Mouse (Mus musculus) liver, embryonic 11.5 days (tissue): ENCODE measurements around the gene Celf2. TPM values are rescaled to one million over a fixed set of nuclear protein-coding genes. Genes with fewer than 3 reads are reported as not detected.

Experiments
- ATAC-seq: fragments of 200-750 bp; cut with Nextera tagmentation; replicated peaks from 2 replicates; pipeline ENCODE4 v1.8.0; 2017; ENCODE audit warnings: moderate number of reproducible peaks, mild to moderate bottlenecking, moderate TSS enrichment, moderate library complexity; ENCODE audit not compliant: low FRiP score
- DNase-seq: peaks from one replicate; pipeline ENCODE4 v3.0.0-alpha.2; 2017; ENCODE audit warnings: low spot score
- H3K27ac ChIP-seq: fragments of 300-500 bp; sonication (generic); 2 replicates; pipeline ENCODE4 v1.5.1; 2014; ENCODE audit warnings: mild to moderate bottlenecking, low read depth, low read length, control low read depth
- H3K27me3 ChIP-seq: fragments of 300-500 bp; sonication (generic); replicated peaks from 2 replicates; pipeline ENCODE4 v1.6.1; 2014; ENCODE audit warnings: low read length, mixed read lengths; ENCODE audit not compliant: control insufficient read depth, insufficient read depth
- H3K36me3 ChIP-seq: fragments of 300-500 bp; sonication (generic); 2 replicates; pipeline ENCODE4 v1.6.1; 2014; ENCODE audit warnings: mild to moderate bottlenecking, low read length, moderate library complexity, mixed read lengths; ENCODE audit not compliant: control insufficient read depth, insufficient read depth
- H3K4me1 ChIP-seq: fragments of 300-500 bp; sonication (generic); replicated peaks from 2 replicates; pipeline ENCODE4 v1.6.1; 2014; ENCODE audit warnings: low read length, mixed read lengths; ENCODE audit not compliant: control insufficient read depth, insufficient read depth
- H3K4me2 ChIP-seq: fragments of 300-500 bp; sonication (generic); 2 replicates; pipeline ENCODE4 v1.6.1; 2014; ENCODE audit warnings: mild to moderate bottlenecking, control low read depth, moderate library complexity
- H3K4me3 ChIP-seq: fragments of 300-500 bp; sonication (generic); 2 replicates; pipeline ENCODE4 v1.5.1; 2014; ENCODE audit warnings: low read depth, low read length, control low read depth
- H3K9ac ChIP-seq: fragments of 300-500 bp; sonication (generic); 2 replicates; pipeline ENCODE4 v1.6.1; 2014; ENCODE audit warnings: low read depth, low read length, control low read depth
- H3K9me3 ChIP-seq: fragments of 300-500 bp; sonication (generic); 2 replicates; pipeline ENCODE4 v1.6.1; 2016; ENCODE audit warnings: low read length, inconsistent platforms, mixed read lengths; ENCODE audit not compliant: control insufficient read depth
- WGBS: fragments of 180-500 bp; shearing (Covaris S2); extraction: QIAGEN DNeasy Blood & Tissue Kit; methylation state at CpG from one replicate; pipeline ENCODE4 v1.1.7; 2014; 5-methylcytosine and 5-hydroxymethylcytosine counted together
- polyA plus RNA-seq: library from polyadenylated mRNA; unstranded; fragments of >200 nt; fragmentation: Nextera tagmentation; extraction: Ambion mirVana; gene quantifications from 2 replicates; pipeline ENCODE4 v1.2.1, GENCODE M21; 2014

Celf2 gene
- polyA plus RNA-seq, 1 experiment from 2014 or later, result 21.1 TPM

DNA sequence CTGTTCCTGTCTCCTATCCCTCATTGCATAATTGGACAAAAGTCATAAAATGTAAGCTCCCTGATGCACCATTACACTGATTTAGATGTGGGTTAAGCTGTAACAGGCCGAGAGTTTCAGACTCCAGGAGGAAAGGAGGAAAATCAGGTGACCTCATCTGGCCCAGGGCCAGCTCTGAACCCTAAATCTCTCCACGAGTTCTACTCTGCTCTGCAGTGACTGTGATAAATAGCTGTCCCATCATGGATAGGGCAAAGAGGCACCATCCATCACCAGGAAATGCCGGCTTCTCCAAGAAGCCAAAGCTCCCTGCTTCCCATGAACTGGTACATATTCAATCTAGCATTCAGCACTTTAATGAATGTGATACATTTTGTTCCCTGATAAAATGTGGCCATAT lies 439.9 kb downstream of the Celf2 start:
- ATAC-seq, result no peak
- DNase-seq, result no peak

DNA sequence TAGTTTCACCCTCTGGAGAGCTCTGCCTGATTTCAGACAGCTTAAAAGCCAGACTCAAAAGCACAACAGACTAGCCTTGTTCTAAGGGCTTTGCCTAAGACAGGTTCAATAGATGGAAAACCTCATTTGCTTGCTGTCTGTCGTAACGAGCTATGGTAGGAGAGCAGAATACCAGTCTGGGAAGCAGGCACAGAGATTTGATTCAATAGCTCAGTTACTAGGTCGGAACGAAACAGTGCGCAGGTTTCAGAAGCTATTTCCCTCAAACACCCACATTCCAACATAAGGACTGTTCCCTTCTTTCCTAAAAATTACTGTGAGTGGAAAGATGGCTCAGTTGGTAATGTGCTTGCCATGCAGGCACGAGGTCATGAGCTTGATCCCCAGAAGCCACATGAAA lies 441.1 kb downstream of the Celf2 start:
- H3K9ac ChIP-seq, result no peak overlapping the region
- H3K27ac ChIP-seq, result no peak overlapping the region
- no peak overlapping the region for H3K4me3 ChIP-seq
- no peaks in the 10 kb centered on the region for H3K4me1 ChIP-seq
- ATAC-seq, result no peak
- no peaks in the 10 kb centered on the region for H3K27me3 ChIP-seq
- no peaks in the 10 kb centered on the region for H3K9me3 ChIP-seq
- no peak overlapping the region for H3K4me2 ChIP-seq
- WGBS, result 81% methylated on average over 6 of the region's 6 CpGs
- no peaks in the 10 kb centered on the region for H3K36me3 ChIP-seq
- DNase-seq, result no peak

More for the DNA sequence above, 439.9 kb downstream of the Celf2 start:
- no peaks in the 10 kb centered on the region for H3K4me1 ChIP-seq
- WGBS, result 44% methylated on average over 3 of the region's 3 CpGs
- no peak overlapping the region for H3K27ac ChIP-seq
- no peaks in the 10 kb centered on the region for H3K36me3 ChIP-seq
- H3K9me3 ChIP-seq, result no peaks in the 10 kb centered on the region
- no peak overlapping the region for H3K4me3 ChIP-seq
- no peak overlapping the region for H3K4me2 ChIP-seq
- H3K9ac ChIP-seq, result no peak overlapping the region
- no peaks in the 10 kb centered on the region for H3K27me3 ChIP-seq

- Histone ChIP-seq H3K27ac (no peak overlapping the region), H3K27me3 (no peaks in the 10 kb centered on the region), H3K4me2 (no peak overlapping the region), H3K9ac (no peak overlapping the region), H3K36me3 (no peaks in the 10 kb centered on the region), H3K4me1 (no peaks in the 10 kb centered on the region), H3K4me3 (no peak overlapping the region), H3K9me3 (no peaks in the 10 kb centered on the region)
- ATAC-seq (no peak), DNase-seq (no peak)
- 32% methylated on average over 12 of the region's 12 CpGs for WGBS
These were observed 445.7 kb downstream of the Celf2 start for GRCm38 (mm10) chr2:7063574-7064192.

DNA sequence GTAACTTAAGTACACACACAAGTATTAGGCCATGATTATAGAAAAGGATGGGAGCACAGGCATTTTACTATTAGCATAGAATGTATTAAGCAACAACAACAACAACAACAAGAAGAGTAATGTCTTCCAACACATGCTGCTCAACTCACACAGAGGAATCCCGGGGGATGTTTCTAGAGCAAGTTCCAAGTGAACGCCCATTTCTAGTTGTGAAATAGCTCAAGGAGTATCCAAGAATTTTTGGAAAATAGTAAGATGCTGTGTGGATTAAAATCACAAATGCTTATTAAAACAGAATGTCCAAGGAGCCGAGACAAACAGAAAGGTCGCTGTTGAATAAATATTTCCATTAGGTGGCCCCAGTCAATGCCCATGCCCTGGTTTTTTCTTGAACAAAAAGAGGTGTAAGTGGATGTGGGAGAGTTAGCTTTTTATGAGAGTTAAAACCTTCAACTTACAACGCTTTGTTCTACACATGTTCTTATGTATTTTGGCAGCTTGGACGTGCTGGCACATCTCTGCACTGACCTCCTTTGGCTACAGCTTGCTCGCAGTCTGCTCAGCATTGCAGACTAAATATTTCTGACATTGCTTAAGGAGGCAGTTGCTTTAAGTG lies 448.8 kb downstream of the Celf2 start:
- ATAC-seq (no peak), DNase-seq (no peak)
- no peak overlapping the region for H3K9ac ChIP-seq
- H3K4me1 ChIP-seq, result no peaks in the 10 kb centered on the region
- no peak overlapping the region for H3K4me2 ChIP-seq
- H3K9me3 ChIP-seq, result no peaks in the 10 kb centered on the region
- WGBS, result 82% methylated on average over 7 of the region's 7 CpGs
- H3K4me3 ChIP-seq, result no peak overlapping the region
- H3K27ac ChIP-seq, result no peak overlapping the region
- no peaks in the 10 kb centered on the region for H3K27me3 ChIP-seq
- H3K36me3 ChIP-seq, result no peaks in the 10 kb centered on the region

- H3K4me3 ChIP-seq, result no peak overlapping the region
- H3K9ac ChIP-seq, result no peak overlapping the region
- WGBS, result 87% methylated on average over 4 of the region's 4 CpGs
- ATAC-seq (no peak), DNase-seq (no peak)
- no peaks in the 10 kb centered on the region for H3K4me1 ChIP-seq
- H3K4me2 ChIP-seq, result no peak overlapping the region
- no peaks in the 10 kb centered on the region for H3K27me3 ChIP-seq
- H3K9me3 ChIP-seq, result no peaks in the 10 kb centered on the region
- H3K27ac ChIP-seq, result no peak overlapping the region
- H3K36me3 ChIP-seq, result no peaks in the 10 kb centered on the region
These were observed 453.0 kb downstream of the Celf2 start for GRCm38 (mm10) chr2:7056401-7056800.

DNA sequence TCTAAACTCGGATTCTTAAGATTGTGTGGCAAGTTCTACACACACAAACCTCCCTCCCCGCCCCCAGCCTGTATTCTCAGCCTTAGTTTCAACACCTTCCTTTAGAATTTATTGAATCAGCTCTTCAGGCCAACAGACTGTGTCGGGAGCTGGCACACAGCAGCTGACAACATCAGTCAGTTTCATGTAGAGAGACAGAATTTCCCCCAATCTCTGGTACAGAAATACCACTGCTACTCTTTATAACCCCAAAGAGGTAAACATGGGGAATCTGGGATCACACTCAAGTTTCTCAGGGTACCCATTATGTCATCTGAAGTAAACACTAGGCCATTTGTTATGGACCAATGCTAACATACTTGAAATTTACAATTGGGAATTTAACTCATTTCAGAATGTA lies 453.4 kb downstream of the Celf2 start:
- Histone ChIP-seq H3K36me3 (no peaks in the 10 kb centered on the region), H3K27ac (no peak overlapping the region), H3K27me3 (no peaks in the 10 kb centered on the region), H3K4me1 (no peaks in the 10 kb centered on the region), H3K4me3 (no peak overlapping the region), H3K9ac (no peak overlapping the region), H3K9me3 (no peaks in the 10 kb centered on the region), H3K4me2 (no peak overlapping the region)
- DNase-seq, result no peak
- 64% methylated on average over 3 of the region's 3 CpGs for WGBS
- no peak for ATAC-seq

DNA sequence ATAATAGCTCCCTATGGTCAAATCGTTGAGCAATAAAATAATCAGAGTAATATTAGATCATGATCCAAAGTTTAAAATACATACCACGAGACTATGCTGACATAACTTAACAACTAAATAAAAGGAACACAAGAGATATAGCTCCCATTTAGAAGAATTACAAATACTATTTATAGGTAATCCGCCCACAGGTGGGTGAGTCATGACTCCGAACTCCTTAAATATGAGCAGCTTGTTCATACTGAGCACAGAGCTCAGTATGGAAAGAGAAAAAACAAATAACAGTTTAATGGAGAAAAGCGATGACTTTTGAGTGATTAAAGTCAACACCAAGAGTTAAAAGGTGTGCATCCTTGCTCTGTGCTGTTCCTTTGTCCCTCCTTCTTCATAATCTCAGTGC lies 458.3 kb downstream of the Celf2 start:
- H3K4me2 ChIP-seq, result no peak overlapping the region
- H3K36me3 ChIP-seq, result no peaks in the 10 kb centered on the region
- H3K9me3 ChIP-seq, result no peaks in the 10 kb centered on the region
- H3K4me3 ChIP-seq, result no peak overlapping the region
- ATAC-seq, result no peak
- 88% methylated on average over 5 of the region's 5 CpGs for WGBS
- H3K27me3 ChIP-seq, result no peaks in the 10 kb centered on the region
- H3K9ac ChIP-seq, result no peak overlapping the region
- DNase-seq, result no peak
- no peaks in the 10 kb centered on the region for H3K4me1 ChIP-seq
- no peak overlapping the region for H3K27ac ChIP-seq

- Histone ChIP-seq H3K36me3 (no peaks in the 10 kb centered on the region), H3K27ac (no peak overlapping the region), H3K27me3 (no peaks in the 10 kb centered on the region), H3K9me3 (no peaks in the 10 kb centered on the region), H3K4me3 (no peak overlapping the region), H3K9ac (no peak overlapping the region), H3K4me2 (no peak overlapping the region), H3K4me1 (no peaks in the 10 kb centered on the region)
- DNase-seq (no peak), ATAC-seq (no peak)
- 8% methylated on average over 1 of the region's 1 CpGs for WGBS
These were observed 463.2 kb downstream of the Celf2 start for GRCm38 (mm10) chr2:7046155-7046554.

GRCm38 (mm10) chr2:7045531-7045930 lies 463.8 kb downstream of the Celf2 start:
- ATAC-seq (no peak), DNase-seq (no peak)
- Histone ChIP-seq H3K36me3 (no peaks in the 10 kb centered on the region), H3K4me1 (no peaks in the 10 kb centered on the region), H3K4me3 (no peak overlapping the region), H3K4me2 (no peak overlapping the region), H3K27me3 (no peaks in the 10 kb centered on the region), H3K9me3 (no peaks in the 10 kb centered on the region), H3K27ac (no peak overlapping the region), H3K9ac (no peak overlapping the region)
- WGBS, result 82% methylated on average over 4 of the region's 4 CpGs
